Mouse (Mus musculus): Measurements from ENCODE around the gene Hdlbp.

DNA sequence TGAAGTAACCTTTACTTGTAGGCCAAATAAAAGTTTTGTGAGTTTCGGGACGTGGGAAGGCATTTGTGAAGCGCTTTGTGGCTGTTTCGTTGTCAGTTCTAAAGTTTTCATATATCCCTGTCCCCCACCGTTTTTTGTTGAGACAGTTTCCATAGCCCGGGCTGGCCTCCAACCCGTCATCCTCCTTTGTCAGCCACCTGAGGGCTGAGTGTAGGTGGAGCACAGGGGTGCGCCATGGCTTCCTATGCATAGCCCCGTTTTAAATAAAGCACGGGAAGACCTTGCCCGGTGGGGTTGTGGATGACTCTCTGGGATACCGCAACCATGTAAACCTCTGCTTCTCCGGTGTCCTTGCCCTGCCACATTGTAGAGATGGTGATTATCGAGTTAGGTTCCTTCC lies 34.6 kb upstream of the Hdlbp start:
- TF ChIP-seq CTCF (IDR thresholded peaks at IDR 0.05; ENCODE audit: extremely low read depth, insufficient read depth, insufficient read length, insufficient replicate concordance) (no peak), POLR2A (IDR thresholded peaks at IDR 0.05; ENCODE audit: low read depth, low read length) (no peak)

All from spleen, adult 2 months (tissue).